Mouse (Mus musculus): ENCODE measurements around the gene Dll1.

GRCm38 (mm10) chr17:15350152-15350551, 26.5 kb downstream of the Dll1 start:
- TF ChIP-seq POLR2A (IDR thresholded peaks at IDR 0.05; ENCODE audit: extremely low read depth, insufficient read depth, low read length) (no peak), CTCF (IDR thresholded peaks at IDR 0.05; ENCODE audit: low read depth, low read length) (no peak)
